Mouse (Mus musculus) left cerebral cortex, postnatal 10 days (tissue): ENCODE measurements around the gene Slc25a33. TPM values are rescaled to one million over a fixed set of nuclear protein-coding genes. Genes with fewer than 3 reads are reported as not detected.
A peak's percentile ranks its signal among the peaks of the same experiment; 100 is the strongest.

Experiments
- DNase-seq, 2 experiments: peaks; one replicate each; pipeline ENCODE4 v3.0.0; 2021 to 2022; ENCODE audit warnings: low spot score in 2 of 2, mixed read lengths in 1 of 2; ENCODE audit errors: extremely low spot score in 1 of 2
- intact Hi-C: fragments of 180-260 bp; cut with DNase I; formaldehyde crosslinking; loops from one replicate; pipeline ENCODE4 v1.15.1; 2025
- total RNA-seq, 2 experiments: library from RNA; stranded (reverse); gene quantifications; 2 replicates each; pipeline ENCODE4 v1.2.3; 2021

Slc25a33 gene
- total RNA-seq, 2 experiments from 2014 or later = 29.2 to 32.7 TPM

- intact Hi-C loops = no loop called here
- DNase-seq = peak in 1 of 2 experiments; percentile 29
These were observed 38.3 kb downstream of the Slc25a33 start for GRCm38 (mm10) chr4:149735624-149736250.

GRCm38 (mm10) chr4:149734730-149735475 is 39.2 kb downstream of the Slc25a33 start:
- intact Hi-C loops = no loop called here

GRCm38 (mm10) chr4:149734246-149734645 is 39.8 kb downstream of the Slc25a33 start:
- no peak for DNase-seq
- intact Hi-C loops = no loop called here

More at GRCm38 (mm10) chr4:149734730-149735475, 39.2 kb downstream of the Slc25a33 start:
- peak in 1 of 2 experiments; percentile 18 for DNase-seq

- intact Hi-C loops = no loop called here
- peak in 1 of 2 experiments; percentile 55 for DNase-seq
These were observed 40.3 kb downstream of the Slc25a33 start for GRCm38 (mm10) chr4:149733748-149734147.

- peak in 1 of 2 experiments; percentile 41 for DNase-seq
- intact Hi-C loops = no loop called here
These were observed 41.3 kb downstream of the Slc25a33 start for GRCm38 (mm10) chr4:149732800-149733199.

- DNase-seq = peak in 1 of 2 experiments; percentile 19
- intact Hi-C loops = no loop called here
These were observed 41.8 kb downstream of the Slc25a33 start for GRCm38 (mm10) chr4:149732313-149732712.

- no peak for DNase-seq
- intact Hi-C loops = no loop called here
These were observed 43.2 kb downstream of the Slc25a33 start for GRCm38 (mm10) chr4:149730827-149731226.

GRCm38 (mm10) chr4:149728810-149729209 is 45.3 kb downstream of the Slc25a33 start:
- intact Hi-C loops = no loop called here
- DNase-seq = peak in 1 of 2 experiments; percentile 71

- no peak for DNase-seq
- intact Hi-C loops = no loop called here
These were observed 46.4 kb downstream of the Slc25a33 start for GRCm38 (mm10) chr4:149727636-149728035.

- intact Hi-C loops = no loop called here
- DNase-seq = peak in 1 of 2 experiments; percentile 91
These were observed 48.3 kb downstream of the Slc25a33 start for GRCm38 (mm10) chr4:149725661-149726350.

GRCm38 (mm10) chr4:149724916-149725470 is 49.1 kb downstream of the Slc25a33 start:
- intact Hi-C loops = no loop called here
- DNase-seq = no peak

- DNase-seq = peak in 1 of 2 experiments; percentile 64
These were observed 50.0 kb downstream of the Slc25a33 start for GRCm38 (mm10) chr4:149723855-149724731.

GRCm38 (mm10) chr4:149723021-149723390 is 51.1 kb downstream of the Slc25a33 start:
- intact Hi-C loops = no loop called here
- no peak for DNase-seq

More at GRCm38 (mm10) chr4:149723855-149724731, 50.0 kb downstream of the Slc25a33 start:
- intact Hi-C loops = no loop called here

GRCm38 (mm10) chr4:149722104-149723020 is 51.7 kb downstream of the Slc25a33 start:
- no peak for DNase-seq
- intact Hi-C loops = no loop called here

GRCm38 (mm10) chr4:149721163-149721562 is 52.9 kb downstream of the Slc25a33 start:
- no peak for DNase-seq
- intact Hi-C loops = no loop called here

GRCm38 (mm10) chr4:149719686-149720085 is 54.4 kb downstream of the Slc25a33 start:
- DNase-seq = peak in 1 of 2 experiments; percentile 63
- intact Hi-C loops = no loop called here

GRCm38 (mm10) chr4:149714542-149714941 is 59.5 kb downstream of the Slc25a33 start:
- DNase-seq = no peak
- intact Hi-C loops = loop anchor here (5.0 kb wide), 1 partner anchor 62 kb away; no protein-coding TSS in a partner anchor
